Comparison of ENCODE assay signal across 27 mouse cellular contexts in the genomic region with DNA sequence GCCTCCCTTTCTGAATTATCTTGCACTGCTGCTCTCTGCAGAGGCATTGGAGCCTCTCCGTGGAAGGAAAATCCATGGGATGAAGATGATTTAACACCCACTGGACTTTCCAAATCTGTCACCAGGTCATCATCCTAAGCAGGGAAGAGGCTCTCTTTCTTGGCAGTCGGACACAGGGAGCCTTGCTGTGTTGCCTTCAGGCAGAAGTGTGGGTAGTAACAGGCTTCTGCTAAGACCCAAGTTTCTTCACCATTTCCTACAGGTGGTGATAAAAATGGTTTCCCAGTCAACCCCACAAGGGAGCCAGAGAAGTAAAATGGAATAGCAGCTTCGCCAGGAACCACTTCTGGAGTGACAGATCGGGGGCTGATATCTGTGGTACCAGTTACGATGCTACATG.
"Had no signal": no experiment of that assay in that cellular context is flagged by ENCODE, and none has a peak within 500 bp of the region (broad histone marks: within the 10 kb centered on the region; RNA-seq: fewer than 3 reads in every experiment).

No protein-coding gene starts in this region.

- H3K4me3 ChIP-seq: embryonic facial prominence, embryonic 10.5 days; embryonic facial prominence, embryonic 12.5 days; embryonic facial prominence, embryonic 13.5 days; embryonic facial prominence, embryonic 15.5 days; erythroblast, embryonic 14.5 days; forebrain, embryonic 10.5 days; forebrain, embryonic 12.5 days; forebrain, embryonic 13.5 days; forebrain, embryonic 15.5 days; gastrocnemius, adult 2 months; heart, adult 2 months; heart, embryonic 10.5 days had no signal

- DNase-seq: cerebellum, adult 8-10 months; cerebellum, adult 9-10 months; cerebellum, adult 9-11 months; cerebellum, postnatal 10 days; cerebellum, postnatal 14 days; cerebellum, postnatal 25 days; cerebellum, postnatal 36 days; embryo, embryonic 11 days; forebrain, postnatal 0 days; gastrocnemius, adult 2 months; gastrocnemius, postnatal 10 days; gastrocnemius, postnatal 14 days; gastrocnemius, postnatal 25 days; gastrocnemius, postnatal 36 days; heart, adult 11 months; heart, adult 18-20 months; heart, adult 2 months had no signal

- H3K4me1 ChIP-seq: embryonic facial prominence, embryonic 10.5 days; embryonic facial prominence, embryonic 13.5 days; embryonic facial prominence, embryonic 15.5 days; forebrain, embryonic 13.5 days; forebrain, embryonic 15.5 days; heart, embryonic 10.5 days had no signal
